Mouse (Mus musculus) heart, adult 11 months (tissue): ENCODE results near the gene Pafah2.
A peak's percentile ranks its signal among the peaks of the same experiment; 100 is the strongest.
"Not testable (repeated sequence)": the region's sequence is repeated elsewhere in the genome, so short reads cannot be mapped to it uniquely, and the experiment has no call there.

Experiments
- DNase-seq: peaks from one replicate; pipeline ENCODE4 v3.0.0; 2022

Pafah2 gene

DNA sequence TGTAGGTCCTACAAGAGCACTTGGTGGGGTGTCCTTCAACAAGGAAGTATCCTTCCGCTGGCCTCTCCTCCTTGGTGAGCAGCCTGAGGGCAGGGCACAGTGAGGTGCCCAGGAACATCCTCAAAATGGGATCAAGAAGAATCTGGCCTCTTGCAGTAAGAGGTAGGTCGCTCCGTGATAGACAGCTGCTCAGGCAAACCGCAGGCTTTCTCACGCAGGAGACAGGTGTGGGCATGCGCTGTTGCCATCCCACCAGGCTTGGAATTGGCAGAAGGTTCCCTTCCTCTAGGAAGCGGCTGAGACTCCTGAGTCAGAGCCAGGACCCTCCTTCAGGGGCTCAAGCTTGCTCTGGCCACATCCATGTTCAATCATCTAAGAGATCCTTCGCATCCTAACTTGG is 22.8 kb upstream of the Pafah2 start:
- no peak for DNase-seq

DNA sequence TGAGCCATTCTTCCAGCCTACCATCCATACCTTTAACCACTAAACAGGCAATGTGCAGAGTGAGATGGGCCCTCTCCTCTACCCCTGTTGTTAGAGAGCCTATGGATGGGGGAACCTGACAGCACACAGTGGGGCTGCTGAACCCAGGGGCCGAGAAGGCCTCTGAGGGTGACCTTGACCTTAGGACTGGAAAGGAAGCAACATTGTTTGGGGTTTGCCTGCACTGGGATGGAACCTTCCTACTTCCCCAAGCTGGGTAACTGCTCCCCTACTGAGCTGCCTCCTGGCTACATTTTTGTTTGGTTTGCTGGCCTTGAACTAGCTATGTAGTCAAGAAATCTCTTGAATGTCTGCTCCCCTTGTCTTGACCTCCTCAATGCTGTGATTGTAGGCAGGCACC is 21.8 kb upstream of the Pafah2 start:
- no peak for DNase-seq

DNA sequence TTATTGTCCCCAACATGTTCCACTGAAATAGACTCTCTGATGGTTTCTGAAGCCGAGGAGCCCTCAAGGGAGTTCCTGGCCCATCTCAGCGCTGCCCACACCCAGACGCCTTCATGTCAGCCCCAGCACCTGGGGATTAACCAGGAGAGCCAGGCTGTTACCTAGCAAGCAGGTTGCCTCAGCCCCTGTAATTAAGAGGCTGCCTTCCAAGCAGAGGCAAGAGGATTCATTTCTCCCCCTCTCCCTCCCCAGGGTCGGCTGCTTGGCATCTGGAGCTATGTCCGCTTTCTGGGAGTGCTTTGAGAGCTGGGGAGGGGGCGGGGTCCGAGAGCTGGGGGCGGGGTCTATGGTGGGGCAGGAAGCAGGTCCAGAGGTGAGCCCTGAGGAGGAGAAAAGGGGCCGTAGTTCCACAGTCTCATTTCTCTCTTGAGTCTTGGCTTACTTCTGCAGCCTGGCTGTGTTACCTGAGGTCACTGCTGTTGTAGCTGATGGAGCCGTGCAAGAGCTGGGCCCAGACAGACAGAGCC is 18.0 kb upstream of the Pafah2 start:
- no peak for DNase-seq

DNA sequence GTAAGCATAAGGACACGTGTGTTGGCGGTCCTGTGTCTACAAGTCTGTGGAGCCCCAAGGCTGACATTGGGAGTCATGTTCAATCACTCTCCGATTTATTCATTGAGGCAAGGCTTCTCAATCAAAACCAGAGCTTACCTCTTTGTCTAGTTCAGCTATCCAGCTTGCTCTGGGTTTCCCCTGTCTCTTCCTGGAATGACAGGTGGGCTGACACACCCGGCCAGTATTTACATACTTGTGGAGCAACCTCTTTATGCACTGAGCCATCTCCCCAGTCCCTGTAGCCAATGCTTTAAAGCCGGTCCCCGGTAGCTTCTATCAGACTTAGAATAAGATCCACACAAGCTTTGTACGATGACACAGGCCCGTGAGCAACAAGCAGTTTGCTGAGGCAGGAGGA is 16.6 kb upstream of the Pafah2 start:
- no peak for DNase-seq

DNA sequence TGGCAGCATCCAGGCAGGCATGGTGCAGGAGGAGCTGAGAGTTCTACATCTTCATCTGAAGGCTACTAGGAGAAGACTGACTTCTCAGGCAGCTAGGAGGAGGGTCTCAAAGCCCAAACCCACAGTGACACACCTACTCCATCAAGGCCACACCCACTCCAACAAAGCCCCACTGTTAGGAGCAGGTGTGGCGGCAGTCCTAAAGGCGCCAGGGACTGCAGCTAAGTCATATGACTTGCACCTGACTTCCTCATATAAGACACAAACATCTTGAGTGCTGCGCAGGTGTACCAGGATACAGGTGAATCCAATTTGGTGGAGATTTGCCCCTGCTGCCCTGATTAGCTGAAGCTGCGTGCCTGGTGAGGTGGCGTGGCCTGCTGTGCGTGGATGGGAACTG is 12.4 kb upstream of the Pafah2 start, which contains the start of gene Extl1:
Gene Extl1, minus strand, starts transcription at position 101 of the 400 bp plus-strand sequence.
- DNase-seq, result not testable (repeated sequence)

DNA sequence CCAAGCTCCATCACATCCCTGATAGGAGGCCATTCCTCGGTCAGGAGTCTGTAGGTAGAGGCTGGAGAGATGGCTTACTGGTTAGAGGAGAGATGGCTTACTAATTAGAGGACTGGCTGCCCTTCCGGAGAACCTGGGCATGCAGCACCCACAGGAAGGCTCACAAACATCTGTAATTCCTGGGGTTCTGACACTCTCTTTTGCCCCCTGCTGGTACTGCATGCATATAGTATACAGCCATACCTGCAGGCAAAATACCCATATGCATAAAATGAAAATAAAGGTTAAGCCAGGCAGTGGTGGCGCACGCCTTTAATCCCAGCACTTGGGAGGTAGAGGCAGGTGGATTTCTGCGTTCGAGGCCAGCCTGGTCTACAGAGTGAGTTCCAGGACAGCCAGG is 8.9 kb upstream of the Pafah2 start:
- DNase-seq, result no peak

DNA sequence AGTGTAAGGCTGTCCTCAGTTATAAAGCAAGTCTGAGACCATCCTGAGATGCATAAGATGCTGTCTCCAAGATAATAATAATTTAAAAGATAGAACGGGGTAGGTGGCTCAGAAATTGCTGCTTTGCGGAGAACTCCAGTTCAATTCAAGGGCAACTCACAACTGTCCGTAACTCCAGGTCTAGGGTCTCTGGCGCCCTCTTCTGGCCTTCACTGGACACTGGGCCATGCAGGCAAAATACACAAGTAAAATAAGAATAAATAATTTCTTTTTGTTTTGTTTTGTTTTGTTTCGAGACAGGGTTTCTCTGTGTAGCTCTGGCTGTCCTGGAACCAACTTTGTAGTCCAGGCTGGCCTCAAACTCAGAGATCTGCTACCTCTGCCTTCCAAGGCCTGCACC is 7.7 kb upstream of the Pafah2 start:
- no peak for DNase-seq

DNA sequence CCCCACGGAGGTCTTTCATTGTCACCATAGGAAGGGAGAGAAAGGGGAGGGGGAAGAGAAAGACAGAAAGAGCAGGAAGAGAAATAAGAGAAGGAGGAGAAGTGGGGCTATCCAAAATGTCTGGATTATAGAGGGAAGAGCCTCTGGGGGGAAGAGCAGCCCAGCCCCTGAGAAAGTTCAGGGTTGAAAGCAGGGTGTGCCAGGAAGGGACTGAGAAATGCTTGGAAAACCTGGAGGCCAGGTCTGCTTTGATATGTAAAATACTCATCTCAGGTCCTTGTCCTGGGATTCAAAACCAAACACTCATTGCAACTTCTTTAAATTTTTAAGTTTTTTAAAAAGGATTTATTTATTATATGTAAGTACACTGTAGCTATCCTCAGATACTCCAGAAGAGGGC is 4.5 kb upstream of the Pafah2 start:
- DNase-seq, result no peak

DNA sequence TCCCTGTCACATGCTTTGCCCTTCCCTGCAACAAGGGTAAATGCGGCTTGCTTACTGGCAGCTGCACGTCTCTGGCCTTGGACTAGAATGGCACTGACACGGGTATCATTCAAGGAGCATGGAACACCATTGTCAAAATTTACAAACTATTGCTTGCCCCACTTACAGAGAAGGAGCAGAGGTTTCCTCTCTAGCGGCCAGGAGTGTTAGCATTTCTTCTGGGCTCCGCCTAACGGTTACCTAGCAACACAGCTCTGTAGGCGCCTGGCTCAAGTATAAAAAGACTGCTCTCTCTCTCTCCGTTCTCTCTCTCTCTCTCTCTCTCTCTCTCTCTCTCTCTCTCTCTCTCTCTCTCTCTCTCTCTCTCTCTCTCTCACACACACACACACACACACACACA is 3.5 kb upstream of the Pafah2 start:
- no peak for DNase-seq

DNA sequence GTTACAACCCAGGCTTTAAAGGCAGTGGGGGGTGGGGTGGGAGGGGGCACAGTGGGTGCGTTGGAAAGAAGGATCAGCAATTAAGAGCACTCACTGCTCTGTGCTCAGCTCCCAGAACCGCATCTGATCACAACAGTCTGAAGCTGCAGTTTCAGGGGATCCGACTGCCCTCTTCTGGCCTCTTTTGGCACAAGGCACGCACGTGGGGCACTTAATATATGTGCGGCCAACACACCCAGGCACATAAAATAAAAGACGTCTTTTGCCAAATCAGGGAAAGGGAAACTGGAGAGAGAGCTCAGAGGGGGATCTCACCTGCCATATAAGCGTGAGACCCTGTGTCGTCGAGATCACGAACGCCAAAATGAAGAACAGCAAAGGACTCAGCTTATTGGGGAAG is 3.1 kb upstream of the Pafah2 start:
- no peak for DNase-seq

DNA sequence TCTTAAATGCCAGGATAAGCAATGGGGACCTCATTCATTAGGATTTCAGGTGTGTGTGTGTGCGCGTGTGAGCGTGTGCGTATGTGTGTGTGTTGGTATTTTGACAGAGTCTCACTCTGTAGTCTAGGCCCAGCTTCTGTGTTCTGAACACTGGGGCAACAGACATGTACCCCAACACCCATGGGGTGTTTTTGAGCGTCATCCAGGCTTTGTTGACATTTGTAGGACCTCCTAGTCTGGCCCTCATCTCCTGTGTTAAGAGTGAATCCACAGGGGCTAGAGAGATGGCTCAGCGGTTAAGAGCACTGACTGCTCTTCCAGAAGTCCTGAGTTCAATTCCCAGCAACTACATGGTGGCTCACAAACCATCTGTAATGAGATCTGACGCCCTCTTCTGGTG is 978 bp upstream of the Pafah2 start:
- DNase-seq, result no peak

DNA sequence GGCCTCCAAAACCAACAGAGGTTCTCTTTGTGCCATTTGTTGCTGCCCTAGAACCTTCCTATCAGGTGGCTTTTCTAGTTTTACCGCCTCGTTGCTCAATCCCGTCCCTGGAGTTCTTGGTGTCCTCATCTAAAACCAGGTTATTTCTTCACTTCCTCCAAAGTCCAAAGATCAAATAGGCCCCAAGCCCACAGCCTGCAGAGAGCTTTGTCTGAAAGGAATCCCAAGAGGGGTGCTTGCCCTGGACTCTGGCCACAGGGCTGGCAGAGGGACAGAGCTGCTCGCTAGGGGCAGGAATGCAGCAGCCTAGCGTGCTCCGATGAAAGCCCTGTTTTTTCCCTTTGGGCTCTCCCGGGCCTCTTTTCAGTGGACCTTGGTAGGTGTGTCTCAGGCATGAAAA is 1.0 kb downstream of the Pafah2 start:
- peak; percentile 97 for DNase-seq

DNA sequence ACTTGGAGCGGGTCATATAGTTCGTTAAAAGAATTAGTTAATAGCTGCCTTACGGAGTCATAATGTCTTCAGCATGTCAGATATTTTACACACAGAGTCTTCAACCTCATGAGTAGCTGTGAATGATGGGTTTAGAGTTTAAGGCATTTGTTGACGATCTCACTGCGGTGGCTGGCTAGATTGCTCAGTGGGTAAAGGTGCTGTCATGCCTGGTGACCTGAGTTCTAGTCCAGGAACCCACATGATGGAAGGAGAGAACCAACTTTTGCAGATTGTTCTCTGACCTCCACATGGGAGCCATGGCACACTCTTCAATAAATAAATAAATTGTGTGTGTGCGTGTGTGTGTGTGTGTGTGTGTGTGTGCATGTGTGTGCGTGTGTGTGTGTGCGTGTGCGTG is 1.6 kb downstream of the Pafah2 start:
- DNase-seq, result no peak

DNA sequence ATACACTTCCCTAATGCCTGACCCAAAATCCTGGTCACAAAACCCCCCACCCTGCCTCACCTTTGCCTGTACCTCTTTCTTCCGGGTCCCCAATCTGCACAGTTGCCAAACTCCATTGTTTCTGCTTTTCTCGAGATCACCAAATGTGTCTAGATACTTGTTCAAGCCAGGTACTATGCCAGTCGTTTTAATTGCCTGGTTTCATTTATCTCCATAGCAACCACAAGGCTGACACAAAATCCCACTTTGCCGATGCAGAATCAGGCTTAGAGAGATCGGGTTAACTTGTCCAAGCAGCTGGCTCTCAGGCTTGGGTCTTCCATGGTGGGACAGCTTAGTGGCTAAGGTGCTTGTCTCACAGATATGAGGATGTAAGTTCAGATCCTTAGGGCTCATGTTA is 4.1 kb downstream of the Pafah2 start:
- no peak for DNase-seq

DNA sequence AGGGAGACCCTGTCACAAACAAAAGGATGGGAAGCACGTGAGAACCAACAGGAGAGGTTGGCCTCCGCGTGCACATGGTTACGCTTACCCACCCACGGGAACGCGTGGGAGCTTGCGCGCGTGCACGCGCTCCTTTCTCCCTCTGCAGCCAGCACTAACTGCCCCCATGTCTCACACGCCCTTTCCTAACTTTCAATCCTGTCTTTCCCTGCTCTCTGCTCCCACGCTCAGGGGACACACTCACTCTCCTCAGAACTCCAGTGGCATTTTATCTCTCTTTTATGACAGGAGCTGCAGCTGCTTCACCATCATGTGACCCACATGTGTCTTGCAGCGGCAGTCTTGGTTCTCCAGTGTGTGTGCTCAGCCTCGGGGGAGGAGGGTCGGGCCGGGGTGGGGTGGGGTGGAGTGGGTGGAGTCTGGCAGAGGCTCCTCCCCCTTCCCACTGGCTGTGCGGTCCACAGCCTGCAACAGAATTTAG is 5.1 kb downstream of the Pafah2 start:
- peak; percentile 97 for DNase-seq

DNA sequence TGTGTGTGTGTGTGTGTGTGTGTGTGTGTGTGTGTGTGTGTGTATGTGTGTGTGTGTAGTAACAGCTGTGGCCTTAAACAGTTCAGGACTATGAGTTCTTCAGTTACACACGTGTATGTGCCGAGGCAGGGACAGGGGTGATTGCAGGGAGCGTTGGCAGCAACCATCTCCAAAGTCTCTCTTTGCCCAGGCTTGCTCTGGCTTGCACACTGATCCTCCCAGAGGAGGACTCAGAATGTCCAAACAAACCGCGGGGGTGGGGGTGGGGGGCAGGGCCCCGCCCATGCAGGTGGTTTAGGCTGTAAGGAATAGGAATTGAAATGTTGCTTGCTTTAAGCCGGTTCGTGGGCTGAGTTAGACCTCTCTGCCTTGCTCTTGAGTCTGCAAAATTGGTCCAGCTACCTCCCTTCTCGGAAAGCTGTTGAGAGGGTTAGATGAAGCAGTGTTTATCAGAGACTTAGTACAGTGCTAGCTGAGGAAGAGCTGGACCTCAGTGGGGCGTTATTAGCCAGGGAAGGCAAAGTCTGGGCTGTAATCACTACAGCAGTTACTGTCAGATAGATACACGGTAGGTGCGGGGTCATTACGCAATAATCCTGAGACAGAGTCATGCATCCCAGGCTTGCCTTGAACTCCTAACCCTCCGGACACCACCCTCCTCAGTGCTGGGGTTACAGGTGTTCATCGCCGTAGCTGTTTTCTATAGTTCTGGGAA is 5.9 kb downstream of the Pafah2 start:
- DNase-seq, result no peak

DNA sequence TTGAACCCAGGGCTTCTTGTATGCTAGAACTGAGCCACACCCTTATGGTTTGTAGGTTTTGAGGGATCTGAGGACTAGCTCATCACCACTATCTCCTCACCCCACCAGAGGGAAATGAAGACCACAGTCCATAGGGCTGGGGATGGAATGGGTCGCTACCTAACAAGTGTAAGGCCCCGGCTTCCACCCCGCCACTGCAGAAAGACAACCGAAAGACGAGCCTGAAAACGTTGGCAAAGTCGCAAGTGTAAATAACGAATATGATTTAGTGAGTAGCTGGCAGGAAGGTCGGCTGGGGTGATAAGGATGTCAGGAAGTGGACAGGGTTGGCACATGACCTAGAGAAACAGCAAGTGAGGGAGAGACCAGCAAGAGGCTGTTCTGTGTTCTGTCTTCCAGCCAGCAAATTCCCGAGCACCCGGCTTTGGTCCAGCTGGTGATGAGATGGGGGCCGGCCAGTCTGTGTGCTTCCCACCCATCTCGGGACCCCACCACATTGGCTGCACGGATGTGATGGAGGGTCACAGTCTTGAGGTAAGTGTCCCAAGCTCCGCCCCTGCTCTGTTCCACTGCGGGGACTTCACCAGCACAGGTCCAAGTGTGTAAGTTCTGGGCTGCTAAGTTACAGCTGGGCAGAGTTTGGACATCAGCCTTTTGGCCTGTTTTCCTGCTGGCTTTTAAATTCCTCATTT is 6.6 kb downstream of the Pafah2 start:
- peak; percentile 98 for DNase-seq

DNA sequence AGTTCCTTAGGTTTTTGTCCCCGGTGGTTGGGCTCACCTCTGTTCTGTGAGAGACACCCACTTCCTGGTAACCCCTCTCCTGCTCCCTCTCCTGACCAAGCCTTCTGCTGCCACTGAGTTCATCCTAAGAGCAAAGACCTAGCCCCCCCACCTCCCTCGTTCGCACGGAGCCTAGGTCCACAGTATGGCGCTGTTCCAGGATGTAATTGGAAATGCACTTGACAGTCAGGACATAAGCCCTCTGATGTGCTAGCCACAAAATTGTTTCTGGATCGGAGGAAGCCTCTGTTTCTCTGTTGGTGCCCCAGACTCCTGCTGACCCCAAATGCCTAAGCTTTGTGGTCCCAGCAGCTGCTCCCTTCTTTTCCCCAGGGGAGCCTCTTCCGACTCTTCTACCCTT is 7.6 kb downstream of the Pafah2 start:
- DNase-seq, result no peak

DNA sequence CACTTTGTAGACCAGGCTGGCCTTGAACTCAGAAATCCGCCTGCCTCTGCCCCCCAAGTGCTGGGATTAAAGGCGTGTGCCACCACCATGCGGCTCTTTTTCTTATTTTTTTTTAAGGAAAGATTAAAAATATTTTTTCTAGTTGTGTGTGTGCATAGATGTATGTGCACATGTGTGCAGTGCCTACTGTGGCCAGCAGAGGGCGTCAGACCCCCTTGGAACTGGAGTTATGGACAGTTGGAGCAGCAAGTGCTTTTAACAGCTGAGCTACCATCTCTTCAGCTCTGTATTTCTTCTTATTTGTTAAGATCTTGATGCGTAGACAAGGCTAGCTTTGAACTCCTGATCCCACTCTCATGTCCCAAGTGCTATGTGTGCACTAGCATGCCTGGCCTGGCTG is 13.2 kb downstream of the Pafah2 start:
- DNase-seq, result no peak

DNA sequence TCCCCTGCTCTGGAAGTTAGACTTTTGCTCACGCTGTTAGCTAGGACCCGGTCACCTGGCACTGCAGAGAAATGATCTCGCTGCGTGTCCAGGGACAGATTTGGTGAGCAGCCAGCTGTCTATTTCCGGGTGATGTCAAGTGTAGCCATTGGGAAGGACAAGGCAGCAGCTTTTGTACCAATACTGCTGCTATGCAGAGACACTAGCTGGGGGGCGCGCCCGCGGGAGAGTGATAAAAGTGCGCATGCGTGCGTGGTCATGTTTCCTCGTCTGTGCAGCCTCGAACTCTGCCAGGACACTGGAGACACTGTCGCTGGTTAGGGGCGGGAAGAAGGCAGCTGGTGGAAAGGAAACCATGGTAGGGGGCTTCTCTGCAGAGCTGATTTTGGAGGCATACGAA is 20.1 kb downstream of the Pafah2 start:
- DNase-seq, result peak; percentile 91

DNA sequence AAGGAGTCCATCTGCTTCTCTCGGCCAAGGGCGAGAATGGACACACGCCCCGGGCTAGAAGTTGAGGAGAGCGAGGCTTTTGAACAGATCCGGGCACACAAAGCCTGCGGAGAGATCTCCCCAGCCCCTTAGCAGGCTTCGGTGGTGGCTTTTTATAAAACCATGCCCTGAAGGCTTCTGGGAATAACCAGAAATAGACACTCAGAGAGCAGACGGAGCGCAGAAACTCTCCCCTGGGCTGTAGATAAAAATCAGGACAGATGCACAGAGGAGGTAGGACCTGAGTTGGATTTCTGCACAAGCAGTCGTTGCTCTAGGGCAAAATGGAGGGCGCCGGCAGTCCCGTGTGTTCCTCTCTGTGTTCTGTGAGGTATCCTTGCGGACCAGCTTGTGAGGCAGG is 20.5 kb downstream of the Pafah2 start:
- peak; percentile 90 for DNase-seq

DNA sequence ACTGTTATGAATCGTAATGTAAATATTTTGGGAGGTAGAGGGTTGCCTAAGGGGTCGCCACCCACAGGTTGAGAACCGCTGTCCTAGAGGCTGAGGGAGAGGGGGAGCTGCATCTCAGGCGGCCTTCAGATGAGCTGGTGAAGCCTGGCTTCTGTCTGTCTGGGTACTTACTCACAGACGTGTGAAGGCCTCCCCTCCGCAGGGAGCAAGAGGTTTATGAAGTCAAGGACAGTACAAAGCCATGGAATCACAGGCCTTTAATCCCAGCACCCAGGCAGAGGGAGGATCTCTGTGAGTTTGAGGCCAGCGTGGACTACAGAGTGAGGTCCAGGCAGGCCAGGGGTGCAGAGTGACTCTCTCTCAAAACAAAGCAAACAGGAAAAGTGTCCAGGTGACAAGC is 21.0 kb downstream of the Pafah2 start:
- no peak for DNase-seq

DNA sequence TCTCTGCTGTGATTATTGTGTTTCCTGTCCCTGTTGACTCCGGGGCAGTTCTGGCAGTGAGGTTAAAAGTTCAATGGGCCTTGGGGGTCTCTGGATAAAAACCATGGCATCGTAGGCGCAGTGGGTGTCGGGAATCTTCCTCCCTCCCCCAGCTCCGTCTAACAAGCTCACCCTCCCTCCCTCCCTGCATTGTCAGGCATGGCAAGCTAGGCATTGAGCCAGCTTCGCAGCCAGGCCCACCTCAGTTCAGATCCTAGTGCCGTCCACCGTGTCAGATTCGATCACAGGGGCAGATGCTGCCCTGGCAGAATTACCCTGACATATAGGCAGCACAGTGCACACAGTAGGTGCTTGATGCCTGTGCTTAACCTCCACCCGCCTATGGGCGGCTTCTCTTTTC is 25.9 kb downstream of the Pafah2 start:
- no peak for DNase-seq

DNA sequence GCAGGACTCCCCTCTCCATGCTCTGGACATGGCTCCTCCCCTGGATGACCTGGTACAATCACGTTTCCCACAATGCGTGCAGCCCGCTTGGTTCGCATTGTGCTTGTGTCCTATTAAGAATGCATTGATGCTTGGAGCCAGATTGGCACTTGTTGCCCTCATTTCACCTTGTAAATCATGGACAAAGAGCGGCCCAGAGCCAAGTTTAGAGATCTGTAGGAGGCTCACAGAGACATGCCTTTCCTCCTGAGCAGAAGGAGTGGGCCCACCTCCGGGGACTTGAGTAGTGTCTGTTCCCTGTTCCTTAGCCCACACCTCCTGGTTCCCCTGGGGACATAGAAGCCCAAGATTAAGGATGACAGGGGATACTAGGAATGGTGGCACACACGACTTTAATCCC is 27.8 kb downstream of the Pafah2 start:
- no peak for DNase-seq

DNA sequence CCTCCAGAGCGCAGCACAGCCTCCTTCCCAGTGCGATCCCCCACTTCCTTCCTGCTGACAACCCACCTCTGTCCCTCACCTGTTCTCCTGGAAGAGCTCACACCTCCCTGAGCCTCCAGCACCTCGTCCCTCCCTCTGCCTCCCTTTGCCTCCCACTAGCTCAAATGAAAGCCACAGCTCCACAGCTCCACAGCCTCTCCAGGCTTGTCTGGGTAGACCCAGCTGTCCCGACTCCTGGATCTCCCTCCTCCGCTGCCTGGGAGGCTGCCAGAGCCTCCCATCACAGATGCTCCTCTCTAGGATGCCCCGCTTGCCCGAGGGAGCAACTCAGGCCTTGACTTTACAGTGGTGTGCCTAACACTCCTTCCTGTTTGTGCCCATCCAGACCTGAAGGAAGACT is 29.0 kb downstream of the Pafah2 start:
- DNase-seq, result no peak
